Mouse (Mus musculus) heart, postnatal 0 days (tissue): Measurements from ENCODE around the gene Spata21.

Source experiments
- CTCF ChIP-seq: IDR thresholded peaks from 2 replicates; pipeline ENCODE4 v1.5.1; 2016; ENCODE audit warnings: antibody characterized with exemption, control low read depth, low read depth
- EP300 ChIP-seq: IDR thresholded peaks from 2 replicates; pipeline ENCODE4 v1.6.1; 2016; ENCODE audit warnings: antibody characterized with exemption, low read depth

- no peak for TF ChIP-seq CTCF
- no peak for TF ChIP-seq EP300
These were observed 35.0 kb upstream of the Spata21 start for GRCm38 (mm10) chr4:141053138-141053537.
